Mouse (Mus musculus) lung, adult 2 months (tissue): ENCODE measurements at regions not wholly inside any gene's neighbourhood (a gene's known extent, or its start where the extent isn't known, plus 50 kb on each side); places are given as distances from the start of the nearest gene placed in this dataset.

Experiments used
- DNase-seq: peaks from one replicate; pipeline ENCODE4 v3.0.0; 2022
- H3K4me1 ChIP-seq: fragments of 200-500 bp; 2 replicates; pipeline ENCODE4 v1.6.1; 2011; ENCODE audit warnings: low read length; ENCODE audit not compliant: control insufficient read depth, insufficient read depth
- H3K4me3 ChIP-seq: fragments of 200-500 bp; replicated peaks from 2 replicates; pipeline ENCODE3; 2011; ENCODE audit warnings: low read depth, mild to moderate bottlenecking, control low read depth, low read length; ENCODE audit errors: extremely low read depth
- CTCF ChIP-seq: fragments of 200-500 bp; IDR thresholded peaks from 2 replicates; pipeline ENCODE4 v1.5.1; 2011; ENCODE audit warnings: mild to moderate bottlenecking, low read length, control low read depth; ENCODE audit not compliant: insufficient read depth
- POLR2A ChIP-seq: fragments of 200-500 bp; IDR thresholded peaks from 2 replicates; pipeline ENCODE4 v1.6.1; 2011; ENCODE audit warnings: low read depth, mild to moderate bottlenecking, control low read depth, low read length, borderline replicate concordance; ENCODE audit errors: extremely low read depth
- WGBS: fragments of 180-500 bp; shearing (Covaris S2); methylation state at CpG from one replicate; pipeline ENCODE4 v1.1.7; 2018; 5-methylcytosine and 5-hydroxymethylcytosine counted together

DNA sequence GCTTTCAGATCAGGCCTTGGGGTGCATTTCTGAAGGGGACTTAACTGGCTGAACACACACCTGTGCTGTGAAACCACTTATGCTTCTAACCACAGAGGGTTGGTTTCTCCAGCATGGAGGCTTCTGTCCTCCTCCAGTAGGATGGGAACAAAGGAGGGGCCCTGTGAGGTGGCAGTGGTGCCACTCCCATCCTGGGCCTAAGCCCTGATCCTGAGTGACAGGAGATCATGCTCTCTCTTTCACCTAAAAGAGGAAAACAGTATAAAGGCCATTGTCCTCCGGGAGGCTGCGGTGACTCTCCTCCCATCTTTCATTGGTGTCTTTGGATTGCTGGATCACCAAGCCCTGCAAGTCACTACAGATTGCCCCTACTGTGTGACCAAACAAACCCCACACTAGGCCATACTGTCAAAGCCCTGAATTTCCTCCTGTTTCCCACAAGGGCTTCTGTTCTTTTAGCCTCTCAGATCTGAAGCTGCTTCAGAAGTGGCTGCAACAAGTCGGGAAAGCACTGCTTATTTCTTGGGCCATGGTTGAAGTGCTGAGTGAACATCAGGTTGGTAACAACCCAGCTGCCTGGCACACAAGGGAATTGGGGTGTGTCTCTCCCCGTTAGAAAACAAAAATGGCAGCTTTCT, 175.4 kb upstream of the Camk1g start:
- WGBS, result 73% methylated on average over 4 of the region's 4 CpGs
- Histone ChIP-seq H3K4me3 (no peak overlapping the region), H3K4me1 (no peaks in the 10 kb centered on the region)
- no peak for DNase-seq
- no peak for TF ChIP-seq CTCF
- TF ChIP-seq POLR2A, result no peak

DNA sequence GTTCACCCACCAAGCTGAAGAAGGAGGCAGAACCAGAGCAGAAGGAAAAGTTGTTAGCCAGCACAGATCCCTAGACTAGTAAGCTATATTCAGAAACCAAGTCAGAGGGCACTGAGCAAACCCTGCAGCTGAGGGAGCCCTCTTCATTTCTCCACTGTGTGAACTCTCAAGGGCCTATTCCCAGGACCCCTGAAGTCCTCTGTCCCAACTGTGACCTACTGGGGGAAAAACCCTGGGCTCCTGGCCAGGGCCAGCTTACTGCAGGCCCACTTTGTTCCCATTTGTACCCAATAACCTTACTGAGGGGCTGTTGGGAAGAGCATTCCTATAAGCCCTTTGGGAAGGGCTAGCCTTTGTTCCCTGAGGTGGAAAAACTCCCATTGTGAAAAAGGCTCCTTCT, 174.7 kb upstream of the Camk1g start:
- no peak for TF ChIP-seq CTCF
- TF ChIP-seq POLR2A, result no peak
- DNase-seq, result no peak
- Histone ChIP-seq H3K4me1 (no peaks in the 10 kb centered on the region), H3K4me3 (no peak overlapping the region)

DNA sequence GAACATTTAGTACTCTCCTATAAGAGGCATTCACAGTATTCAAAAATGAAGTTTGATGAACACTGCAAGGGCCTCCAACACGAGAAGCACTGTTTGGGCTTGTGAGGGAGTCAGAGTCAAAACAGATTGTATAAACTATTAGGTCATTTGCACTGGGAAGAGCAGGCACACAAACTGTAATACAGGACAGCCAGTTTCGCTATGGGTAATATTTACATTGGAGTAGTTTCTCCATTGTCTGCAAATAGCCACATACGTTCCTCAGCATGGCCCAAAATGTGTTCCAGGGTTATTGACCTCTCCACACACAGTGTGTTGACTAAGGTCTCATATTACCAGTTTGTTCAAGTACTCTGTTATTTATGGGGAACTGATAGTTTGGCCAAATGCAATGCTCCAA, 173.7 kb upstream of the Camk1g start:
- no peak for TF ChIP-seq POLR2A
- Histone ChIP-seq H3K4me1 (no peaks in the 10 kb centered on the region), H3K4me3 (no peak overlapping the region)
- WGBS, result 47% methylated on average over 3 of the region's 3 CpGs
- no peak for DNase-seq

DNA sequence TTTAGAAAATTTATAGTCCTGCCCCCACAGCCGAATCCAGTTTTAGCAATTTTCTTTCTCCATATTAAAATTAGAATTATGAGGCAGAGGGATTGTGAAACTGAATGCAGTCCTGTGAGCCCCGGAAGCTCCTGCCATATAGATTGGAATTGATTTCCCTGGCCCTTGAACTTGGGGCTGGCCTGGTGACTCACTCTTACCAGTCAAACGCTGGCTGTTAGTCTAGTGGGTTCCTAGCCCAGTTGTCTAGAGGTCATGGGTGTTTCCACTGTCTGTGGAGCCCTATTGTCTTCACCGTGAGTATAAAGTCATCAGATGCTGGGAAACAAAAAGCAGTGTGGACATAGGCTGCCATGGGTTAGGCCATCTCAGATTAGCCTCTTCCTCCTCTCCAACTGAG, 173.2 kb upstream of the Camk1g start:
- no peak overlapping the region for H3K4me3 ChIP-seq
- TF ChIP-seq POLR2A (no peak), CTCF (no peak)
- no peak for DNase-seq
- no peaks in the 10 kb centered on the region for H3K4me1 ChIP-seq
- 62% methylated on average over 4 of the region's 4 CpGs for WGBS

- TF ChIP-seq CTCF (no peak), POLR2A (no peak)
- 48% methylated on average over 13 of the region's 13 CpGs for WGBS
- DNase-seq, result no peak
These were observed 172.0 kb upstream of the Camk1g start for GRCm38 (mm10) chr1:193541934-193542580.

DNA sequence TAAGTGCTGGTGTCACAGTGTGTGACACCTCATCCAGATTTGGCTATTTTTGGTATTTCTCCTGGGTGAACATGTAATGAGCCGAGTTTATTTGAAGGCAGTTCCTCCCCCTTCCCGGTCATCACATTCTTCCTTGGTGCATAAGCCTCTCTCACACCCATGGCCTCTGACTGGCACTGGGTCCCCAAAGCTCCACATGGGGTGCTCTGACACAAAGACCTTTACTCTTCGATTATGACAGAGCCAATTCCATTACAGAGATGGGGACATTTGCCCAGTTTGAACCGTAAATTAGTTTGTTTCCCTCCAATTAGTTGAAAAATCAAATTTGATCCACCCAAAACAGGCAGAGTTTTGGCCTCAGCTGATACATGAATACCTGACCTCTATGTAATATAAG, 171.2 kb upstream of the Camk1g start:
- Histone ChIP-seq H3K4me1 (no peaks in the 10 kb centered on the region), H3K4me3 (no peak overlapping the region)
- WGBS, result 79% methylated on average over 4 of the region's 4 CpGs
- TF ChIP-seq POLR2A, result no peak
- no peak for TF ChIP-seq CTCF
- no peak for DNase-seq

More at GRCm38 (mm10) chr1:193541934-193542580, 172.0 kb upstream of the Camk1g start:
- Histone ChIP-seq H3K4me1 (no peaks in the 10 kb centered on the region), H3K4me3 (no peak overlapping the region)

GRCm38 (mm10) chr1:193540486-193540885, 170.4 kb upstream of the Camk1g start:
- H3K4me1 ChIP-seq, result no peaks in the 10 kb centered on the region
- TF ChIP-seq CTCF (no peak), POLR2A (no peak)
- WGBS, result 76% methylated on average over 5 of the region's 5 CpGs
- no peak for DNase-seq
- H3K4me3 ChIP-seq, result no peak overlapping the region

DNA sequence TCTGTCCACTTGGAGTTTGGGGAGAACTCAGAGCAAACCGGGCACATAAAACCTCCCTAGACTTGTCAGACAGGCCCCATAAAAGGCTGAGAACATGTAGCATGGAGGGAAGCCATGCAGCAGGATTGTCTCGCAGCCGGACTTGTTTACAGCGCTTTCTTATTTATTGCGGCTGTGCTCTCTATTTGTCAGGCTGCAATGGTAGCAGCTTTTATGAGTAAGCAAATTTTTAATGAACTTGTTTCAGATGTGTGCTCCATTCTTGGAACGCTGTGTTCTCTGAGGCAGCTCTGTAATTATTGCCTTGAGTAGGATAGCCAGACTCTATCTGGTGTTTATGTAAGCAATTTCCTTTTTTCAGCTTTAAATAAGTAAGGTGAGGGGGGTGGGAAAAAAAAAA, 169.2 kb upstream of the Camk1g start:
- 70% methylated on average over 6 of the region's 6 CpGs for WGBS
- no peaks in the 10 kb centered on the region for H3K4me1 ChIP-seq
- no peak overlapping the region for H3K4me3 ChIP-seq
- DNase-seq, result no peak
- no peak for TF ChIP-seq CTCF
- no peak for TF ChIP-seq POLR2A

- Histone ChIP-seq H3K4me1 (no peaks in the 10 kb centered on the region), H3K4me3 (no peak overlapping the region)
- no peak for TF ChIP-seq CTCF
- no peak for TF ChIP-seq POLR2A
- DNase-seq, result no peak
- 63% methylated on average over 2 of the region's 2 CpGs for WGBS
These were observed 168.3 kb upstream of the Camk1g start for GRCm38 (mm10) chr1:193538425-193538824.

GRCm38 (mm10) chr1:193537616-193538015, 167.5 kb upstream of the Camk1g start:
- no peak for TF ChIP-seq CTCF
- TF ChIP-seq POLR2A, result no peak
- DNase-seq, result no peak
- no peaks in the 10 kb centered on the region for H3K4me1 ChIP-seq
- 91% methylated on average over 5 of the region's 5 CpGs for WGBS
- H3K4me3 ChIP-seq, result no peak overlapping the region
